Mouse (Mus musculus) brain, embryonic 14.5 days (tissue): Measurements from ENCODE around the gene Mest.

ENCODE experiments used
- CTCF ChIP-seq: fragments of 200-500 bp; IDR thresholded peaks from 2 replicates; pipeline ENCODE4 v1.5.1; 2012; ENCODE audit warnings: inconsistent platforms, mild to moderate bottlenecking, moderate library complexity, borderline replicate concordance; ENCODE audit not compliant: insufficient read depth, insufficient read length; ENCODE audit errors: extremely low read depth
- POLR2A ChIP-seq: fragments of 200-500 bp; IDR thresholded peaks from 2 replicates; pipeline ENCODE4 v1.6.1; 2012; ENCODE audit warnings: mild to moderate bottlenecking, inconsistent platforms, borderline replicate concordance; ENCODE audit not compliant: poor library complexity, insufficient read depth, insufficient read length, severe bottlenecking; ENCODE audit errors: extremely low read depth

DNA sequence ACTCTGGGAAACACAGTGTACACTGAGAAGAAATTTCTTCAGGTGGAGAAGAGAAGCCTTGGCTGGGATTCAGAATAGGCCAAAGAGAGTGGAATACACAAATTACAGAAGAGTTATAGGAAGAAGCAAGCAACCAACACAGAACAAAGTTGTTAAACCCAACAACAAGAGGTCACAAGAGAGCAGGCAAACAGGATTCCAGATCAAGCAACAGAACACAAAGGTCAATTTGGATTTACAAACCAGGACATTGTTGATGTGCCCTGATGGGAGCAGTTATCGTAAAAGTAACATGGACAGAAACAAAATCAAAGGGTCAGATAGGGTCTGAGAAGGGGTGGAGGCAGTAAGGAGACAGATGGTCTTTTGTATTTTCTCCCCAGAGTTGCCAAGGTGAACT, 38.8 kb upstream of the Mest start:
- TF ChIP-seq POLR2A (no peak), CTCF (no peak)
